Mouse (Mus musculus) liver, adult 2 months (tissue): ENCODE results near the gene Igsf9b.

ENCODE experiments used
- CTCF ChIP-seq: fragments of 200-500 bp; IDR thresholded peaks from 2 replicates; pipeline ENCODE4 v1.5.1; 2011; ENCODE audit warnings: low read depth, low read length, control low read depth
- POLR2A ChIP-seq: fragments of 200-500 bp; IDR thresholded peaks from 2 replicates; pipeline ENCODE4 v1.6.1; 2011; ENCODE audit warnings: low read length, control low read depth; ENCODE audit not compliant: insufficient read depth; ENCODE audit errors: extremely low read depth

- no peak for TF ChIP-seq POLR2A
- TF ChIP-seq CTCF = no peak
These were observed 5.6 kb downstream of the Igsf9b start for GRCm38 (mm10) chr9:27304485-27305102.
